Mouse (Mus musculus) megakaryocyte-erythroid progenitor cell, adult 5-6 weeks (primary cell): Measurements from ENCODE around the gene Nkd2. TPM values are rescaled to one million over a fixed set of nuclear protein-coding genes. Genes with fewer than 3 reads are reported as not detected.

Experiments used
- ATAC-seq: replicated peaks from 2 replicates; pipeline ENCODE4 v1.8.0; 2016; ENCODE audit warnings: mild to moderate bottlenecking, inconsistent platforms; ENCODE audit not compliant: severe bottlenecking, poor library complexity, low FRiP score, low TSS enrichment
- total RNA-seq, 2 experiments: library from RNA; stranded (forward) in 1 of 2; stranded (reverse) in 1 of 2; fragments of 200-1000, 215-1000 nt in 1 of 2; fragments of >200 nt in 1 of 2; fragmentation: Nextera tagmentation in 1 of 2; gene quantifications; 2 replicates each; pipeline ENCODE4 v1.2.3; 2014 to 2017

Nkd2 gene
- total RNA-seq (2014; fragmentation: Nextera tagmentation) = not detected in 2 replicates
- not detected in 2 replicates for total RNA-seq (2017)

DNA sequence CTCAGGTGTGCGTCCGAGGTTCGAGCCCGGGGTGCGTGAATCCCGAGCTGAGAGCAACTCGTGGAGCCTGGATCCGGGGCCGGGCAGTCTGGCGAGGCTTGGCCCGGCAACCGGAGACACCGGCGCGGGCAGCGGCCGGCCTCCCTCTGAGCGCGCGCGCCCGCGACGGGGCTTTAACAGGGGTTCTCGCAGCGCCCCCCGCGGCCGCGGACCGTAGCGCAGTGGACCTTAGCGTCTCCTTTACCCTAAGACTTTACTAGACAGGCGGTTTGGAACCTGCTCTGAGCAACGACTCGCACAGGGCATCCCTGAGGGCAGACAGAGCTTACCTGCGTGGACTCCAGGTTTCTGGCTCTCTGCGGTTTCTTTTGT, at the start of gene Nkd2:
Nkd2 (minus strand) TSS at position 167 of the 372 bp plus-strand sequence.
- ATAC-seq = peak; percentile 87

DNA sequence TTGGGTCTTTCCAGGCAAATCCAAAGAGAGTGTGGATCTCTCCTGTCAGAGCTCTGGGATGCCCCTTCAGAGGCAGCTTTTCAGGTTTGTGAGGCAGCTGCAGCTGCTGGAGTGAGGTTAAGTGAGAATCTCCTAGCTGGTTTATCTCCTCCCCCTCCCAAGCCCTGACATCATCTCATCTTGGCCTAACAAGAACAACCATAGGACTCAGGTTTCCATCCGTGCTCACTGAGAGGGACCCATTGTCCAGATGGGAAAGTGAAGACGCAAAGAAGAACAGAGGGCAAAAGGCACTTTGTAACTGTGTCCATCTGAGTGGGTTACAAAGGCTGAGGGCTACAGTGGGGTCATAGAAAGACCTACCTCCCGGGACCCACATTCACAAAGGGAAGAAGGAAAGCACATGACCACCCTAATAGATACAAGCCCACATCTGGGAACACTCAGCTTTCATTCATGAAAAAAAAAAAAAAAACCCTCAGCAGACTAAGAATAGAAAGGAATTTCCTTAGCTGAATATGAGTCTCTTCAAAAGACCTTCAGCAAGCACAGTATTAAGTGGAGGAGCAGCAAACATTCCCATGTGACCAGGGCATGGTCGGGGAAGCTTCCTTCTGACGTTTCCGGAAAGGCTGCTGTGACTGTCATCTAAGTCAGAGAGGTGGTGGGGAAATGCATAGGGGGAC, 45.2 kb upstream of the Nkd2 start:
- ATAC-seq = no peak

DNA sequence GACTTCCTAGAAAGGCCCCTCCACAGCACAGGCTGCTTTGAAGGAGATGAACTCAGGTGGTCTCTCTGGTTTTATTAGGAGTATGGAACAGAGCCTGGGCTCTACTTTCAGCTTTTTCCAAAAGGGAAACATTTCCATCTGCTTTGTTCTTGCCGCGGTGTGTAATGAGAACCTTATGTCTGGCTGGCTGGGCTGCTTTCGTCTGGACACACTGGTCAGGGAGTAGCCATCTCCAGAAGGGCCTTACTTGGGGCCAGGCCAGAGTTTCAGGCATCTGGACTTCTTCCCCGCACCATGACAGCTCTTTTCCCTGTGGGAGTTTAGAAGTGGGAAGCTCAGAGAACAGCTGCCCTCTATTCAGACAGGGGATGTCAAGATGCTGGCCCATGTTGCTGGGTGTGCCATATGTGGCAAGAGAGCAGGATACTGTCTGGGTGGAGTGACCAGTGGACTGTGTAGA, 40.0 kb upstream of the Nkd2 start:
- no peak for ATAC-seq

DNA sequence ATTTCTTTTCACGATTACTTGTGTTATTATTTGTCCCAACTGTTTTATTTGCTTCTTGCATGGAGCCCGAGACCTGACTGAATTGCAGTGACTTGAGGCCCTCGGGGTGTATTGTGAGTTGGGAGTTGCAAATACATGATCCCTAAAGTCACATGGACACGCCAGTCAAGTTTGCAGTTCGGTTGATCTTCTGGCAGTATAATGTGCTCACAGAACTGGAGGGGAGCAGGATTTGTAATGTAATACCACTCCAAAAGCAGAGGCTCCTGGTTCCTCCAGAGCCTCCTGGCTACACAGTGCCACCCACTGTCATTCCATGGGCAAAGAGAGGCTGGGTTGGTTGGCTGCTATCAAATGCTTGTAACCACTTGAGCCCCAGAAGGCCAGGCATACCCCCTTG, 39.2 kb upstream of the Nkd2 start:
- ATAC-seq = no peak

DNA sequence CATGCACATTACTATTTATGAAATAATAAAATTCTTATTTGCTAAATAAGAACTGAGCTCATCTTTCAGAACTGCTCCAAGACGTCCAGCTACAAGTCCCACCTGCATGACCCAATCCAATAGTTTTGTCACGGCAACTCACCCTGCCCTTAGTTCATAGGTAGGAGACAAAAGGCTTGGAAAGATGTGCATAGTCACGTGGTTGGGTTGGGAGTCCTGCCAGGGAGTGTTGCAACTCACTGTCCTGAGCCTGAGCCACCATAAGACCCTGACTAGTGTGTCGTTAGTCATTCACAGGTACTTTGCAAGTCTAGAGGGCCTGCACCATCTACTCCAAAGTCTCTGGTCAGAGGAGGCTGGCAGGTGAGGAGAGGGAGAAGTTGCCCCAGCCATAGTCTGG, 38.6 kb upstream of the Nkd2 start:
- ATAC-seq = no peak

DNA sequence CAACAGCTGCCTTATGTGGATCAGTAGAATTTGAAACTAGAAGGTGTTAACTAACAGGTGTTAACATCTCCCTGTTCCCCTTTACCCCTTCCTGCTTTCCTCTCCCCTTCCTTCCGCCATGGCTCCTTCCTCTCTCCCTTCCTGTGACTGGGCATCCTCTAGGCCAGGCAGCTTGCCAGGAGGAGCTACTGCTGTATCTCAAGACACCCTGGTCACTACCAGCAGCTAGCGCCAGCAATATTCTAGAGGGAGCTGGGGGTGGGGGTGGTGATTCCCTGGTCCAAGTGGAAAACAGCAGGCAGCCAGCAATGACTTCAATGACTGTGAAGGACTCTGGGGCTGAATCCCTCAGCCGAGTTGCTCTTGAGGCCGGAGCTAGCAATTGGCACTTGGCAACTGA, 38.2 kb upstream of the Nkd2 start:
- no peak for ATAC-seq

DNA sequence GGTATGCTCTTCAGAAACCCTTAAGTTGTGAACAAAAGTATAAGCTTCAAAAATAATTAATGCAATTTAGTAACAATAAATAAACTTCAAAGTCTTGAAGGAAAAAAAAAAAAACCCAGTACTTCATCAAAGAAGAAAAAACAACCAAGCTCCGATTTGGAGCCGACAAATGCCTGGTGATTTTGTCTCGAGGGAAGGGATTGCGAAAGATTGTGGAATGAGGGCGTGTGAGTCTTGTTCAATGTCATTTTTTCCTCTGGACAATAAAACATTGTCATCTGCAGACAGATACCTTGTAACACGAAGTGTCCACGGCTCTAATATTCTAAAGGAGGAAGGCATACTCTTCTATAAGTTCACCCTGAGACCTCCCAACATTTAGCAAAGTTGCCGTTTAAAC, 33.9 kb upstream of the Nkd2 start:
- ATAC-seq = no peak

DNA sequence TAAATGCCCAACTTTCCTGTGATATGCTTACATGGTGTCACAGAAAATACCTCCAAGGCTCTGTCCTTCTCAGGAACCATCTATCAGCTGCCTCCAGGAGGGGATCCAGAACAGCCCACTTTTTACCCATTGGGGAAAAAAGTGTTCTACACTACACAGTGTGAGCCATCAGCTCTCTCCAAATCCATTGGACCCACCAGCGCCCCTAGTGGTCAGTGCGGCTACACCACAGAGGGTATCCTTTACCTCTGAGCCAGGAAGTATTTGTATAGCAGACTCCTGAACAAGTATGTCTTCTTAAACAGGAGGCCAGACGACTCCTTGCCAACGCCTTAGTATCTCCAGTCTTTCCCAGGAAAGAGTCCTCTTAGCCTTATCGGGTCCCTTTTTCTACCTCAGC, 32.4 kb upstream of the Nkd2 start:
- ATAC-seq = peak; percentile 67

DNA sequence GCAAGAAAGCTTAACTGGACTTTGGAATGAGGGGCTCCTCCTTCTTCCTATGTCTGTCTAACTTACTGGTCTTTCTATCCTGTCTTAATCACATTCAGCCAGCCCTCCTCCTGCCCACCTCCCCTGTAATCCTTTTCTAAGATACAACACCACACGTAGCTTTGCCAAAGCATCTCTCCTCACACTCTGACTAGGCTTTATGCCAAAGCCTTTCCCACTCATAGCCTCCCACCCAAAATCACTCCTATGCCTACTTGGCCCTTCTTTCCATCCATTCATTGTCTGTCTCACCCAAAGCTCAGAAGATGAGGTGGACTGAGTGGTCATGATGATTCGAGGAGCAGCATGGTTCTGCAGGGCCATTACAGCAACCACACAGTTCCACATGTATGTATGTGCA, 24.7 kb upstream of the Nkd2 start:
- no peak for ATAC-seq

DNA sequence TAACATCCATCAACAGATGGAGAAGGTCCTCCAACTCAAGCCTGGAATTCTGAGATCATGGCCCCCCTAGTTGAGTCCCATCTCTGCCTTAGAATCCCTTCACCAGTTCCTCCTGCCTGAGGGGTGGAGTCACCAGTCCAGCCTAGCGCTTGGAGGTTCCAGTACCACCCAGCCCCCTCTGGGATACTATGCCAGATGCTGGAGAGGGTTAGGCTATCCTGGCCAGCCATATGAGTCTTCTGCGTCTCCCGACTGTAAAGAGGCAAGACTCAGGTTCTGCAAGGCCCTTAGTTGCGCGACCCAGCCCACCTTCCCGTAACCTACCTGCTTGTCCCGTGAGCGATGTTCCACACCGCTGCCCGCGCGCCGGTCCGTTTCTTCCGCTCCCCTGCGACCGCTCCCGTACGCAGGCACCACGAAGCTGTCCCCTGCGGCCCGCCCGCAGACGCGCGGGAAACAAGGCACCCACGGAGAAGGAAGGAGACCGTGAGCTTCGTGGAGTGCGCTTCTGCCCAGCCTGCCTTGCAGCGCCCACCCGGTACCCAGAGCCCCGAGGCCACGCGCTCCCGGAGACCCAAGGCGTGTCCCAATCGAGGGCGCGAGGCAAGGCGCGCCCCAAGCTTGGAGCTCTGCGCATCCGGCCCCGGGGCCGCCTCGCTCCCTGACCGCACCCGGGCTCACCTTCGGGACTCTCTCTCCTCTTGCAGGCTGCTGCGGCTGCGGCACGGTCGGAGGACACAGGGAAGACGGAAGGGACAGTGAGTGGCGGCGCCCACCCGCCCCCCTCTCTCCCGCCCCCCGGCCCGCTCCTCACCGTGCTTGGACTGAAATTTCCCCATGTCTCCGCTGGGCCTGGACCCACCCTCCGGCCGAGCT, 604 bp downstream of the Nkd2 start:
- ATAC-seq = no peak

DNA sequence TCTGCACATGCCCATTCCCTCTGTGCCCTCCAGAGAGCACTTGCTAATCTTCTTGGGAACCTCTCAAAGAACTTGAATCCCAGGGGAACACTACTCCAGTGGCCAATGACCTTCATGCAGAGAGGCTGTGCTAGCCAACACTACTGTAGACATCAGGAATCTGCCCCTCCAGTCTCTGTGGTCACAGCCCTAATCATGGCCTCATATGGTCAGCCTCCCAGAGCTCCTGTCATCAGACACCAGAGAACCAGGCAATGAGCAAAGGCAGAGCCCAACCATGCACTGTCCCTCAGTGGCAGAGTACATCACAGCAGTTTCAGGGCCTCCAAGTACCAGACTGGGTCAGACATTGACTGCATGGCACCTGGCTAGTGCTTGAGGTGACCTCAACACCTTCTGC, 4.7 kb downstream of the Nkd2 start:
- no peak for ATAC-seq

DNA sequence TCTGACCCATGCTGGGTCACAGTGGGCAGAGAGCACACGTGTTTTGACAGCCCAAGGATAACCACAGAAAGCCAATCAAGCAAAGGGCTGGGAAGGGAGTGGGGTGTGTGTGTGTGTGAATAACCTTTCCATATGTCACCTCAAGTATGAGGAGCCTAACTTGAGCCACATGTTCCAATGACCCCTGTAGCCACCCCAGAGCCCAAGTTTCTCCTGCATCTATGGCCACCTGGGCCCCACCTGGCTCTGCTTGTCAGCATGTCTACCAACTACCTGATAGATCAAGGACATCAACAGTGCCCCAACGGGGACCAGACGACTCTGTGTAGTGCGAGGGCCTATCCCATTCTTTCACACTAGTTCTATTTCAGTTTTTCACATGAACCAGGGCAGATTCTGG, 7.7 kb downstream of the Nkd2 start:
- no peak for ATAC-seq

DNA sequence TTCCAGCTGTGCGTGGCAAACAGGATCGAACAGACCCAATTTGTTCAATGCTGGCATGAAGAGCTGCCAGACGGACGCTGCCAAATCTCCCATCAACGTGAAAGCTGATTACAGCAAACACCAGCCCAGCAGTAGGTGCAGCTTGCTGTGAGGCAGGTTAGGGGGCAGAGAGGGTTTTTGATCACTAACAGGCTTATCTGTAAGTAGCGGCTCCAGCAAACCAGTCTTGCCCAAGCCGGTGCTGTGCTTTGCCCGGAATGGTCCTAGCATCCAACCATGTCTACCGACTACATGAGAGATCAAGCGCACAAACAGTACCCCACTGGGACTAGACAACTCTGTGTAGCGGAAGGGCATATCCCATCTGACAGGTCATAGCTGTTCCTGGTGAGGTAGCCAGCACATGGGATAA, 8.3 kb downstream of the Nkd2 start:
- ATAC-seq = no peak

DNA sequence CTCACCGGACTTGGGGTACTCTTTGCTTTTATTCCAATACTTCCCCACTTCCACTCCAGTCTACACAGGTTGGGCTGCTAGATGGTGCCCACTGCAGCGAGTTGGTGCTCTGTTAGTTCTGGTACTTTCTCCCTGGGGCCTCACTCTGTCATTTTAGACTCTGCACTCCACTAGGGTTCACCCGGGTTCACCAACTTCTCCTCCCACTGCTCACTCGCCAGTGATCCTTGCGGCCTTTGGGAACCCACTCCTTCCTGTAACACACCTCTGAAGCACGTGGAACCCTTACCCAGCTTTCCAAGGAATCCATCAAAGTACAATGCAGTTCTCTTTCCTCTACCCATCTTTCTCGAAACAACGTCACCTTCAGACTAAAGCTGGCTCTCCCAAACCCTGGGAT, 9.7 kb downstream of the Nkd2 start:
- no peak for ATAC-seq

DNA sequence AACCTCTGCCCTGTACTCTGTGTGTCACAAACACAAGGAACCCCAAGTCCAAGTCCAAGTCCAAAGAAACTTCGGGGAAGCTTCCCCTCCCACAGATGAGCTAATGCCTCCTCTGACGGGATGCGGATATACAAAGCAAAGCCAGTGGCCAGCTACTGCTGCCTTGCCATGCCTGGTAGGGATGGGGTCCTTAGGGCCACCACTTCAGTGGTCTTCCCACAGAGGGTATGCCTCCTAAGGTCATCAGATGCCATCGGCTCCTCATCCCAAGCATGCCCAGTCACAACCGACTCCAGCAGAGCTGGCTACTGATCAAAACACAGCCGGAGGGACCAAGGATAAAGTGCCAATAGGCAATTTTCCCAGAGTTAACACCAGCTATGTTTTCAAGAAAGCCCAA, 10.9 kb downstream of the Nkd2 start:
- ATAC-seq = no peak

DNA sequence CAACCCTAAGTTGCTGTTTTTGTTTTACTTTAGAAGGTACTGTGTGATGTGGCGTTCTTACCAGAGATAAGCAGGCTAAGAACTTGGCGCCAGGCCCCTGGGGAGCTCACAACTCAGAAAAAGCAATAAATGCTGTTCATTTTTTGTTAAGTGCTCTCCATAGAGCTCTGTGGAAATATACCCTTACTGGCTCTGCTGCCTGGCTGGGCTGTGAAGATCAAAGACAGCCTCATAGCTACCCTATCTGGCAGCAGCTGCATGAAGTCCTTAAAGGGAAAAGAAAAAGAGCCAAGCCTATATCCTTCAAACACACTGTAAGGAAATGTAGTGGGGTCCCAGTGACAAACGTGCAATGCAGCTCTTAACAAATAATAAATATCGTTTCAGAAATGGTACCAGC, 11.6 kb downstream of the Nkd2 start:
- ATAC-seq = no peak

DNA sequence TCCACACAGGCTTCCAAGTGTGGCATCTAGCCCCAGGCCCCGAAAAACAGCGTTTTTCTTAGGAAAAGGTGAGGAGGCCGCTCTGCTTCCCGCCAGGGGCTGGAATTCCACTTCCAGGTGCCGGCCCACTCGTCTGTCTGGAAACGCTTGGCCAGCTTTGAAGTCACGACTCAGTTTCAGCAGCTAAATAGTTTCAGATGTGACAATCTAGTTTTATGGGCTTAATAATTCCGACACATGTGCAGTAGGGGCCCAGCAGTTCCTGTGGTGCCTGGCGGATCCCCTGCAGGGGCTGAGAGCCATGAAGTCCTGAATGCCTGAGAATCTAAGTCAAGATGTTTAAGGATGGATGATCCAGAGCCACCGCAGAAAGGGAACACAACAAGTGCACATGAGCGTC, 13.6 kb downstream of the Nkd2 start:
- no peak for ATAC-seq

DNA sequence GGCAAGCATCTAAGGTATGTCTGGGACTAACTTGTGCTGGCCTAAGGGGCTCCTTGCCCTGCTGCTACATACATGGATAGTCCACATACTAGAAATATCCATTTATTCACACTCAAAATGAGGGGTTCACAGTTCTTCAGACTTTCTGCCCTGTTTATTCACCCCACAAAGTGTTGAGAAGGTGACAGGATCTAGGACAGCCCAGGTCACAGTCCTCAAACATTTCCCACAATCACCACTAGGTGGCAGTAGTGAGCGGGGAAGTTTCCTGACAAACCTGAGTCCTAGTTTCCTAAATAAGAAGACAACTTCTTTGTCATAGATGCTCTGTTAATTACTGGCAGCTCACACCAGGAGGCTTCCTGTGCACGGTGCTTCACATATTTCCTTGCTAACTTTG, 15.9 kb downstream of the Nkd2 start:
- ATAC-seq = peak; percentile 53; the same call in 1 of the 2 replicates

DNA sequence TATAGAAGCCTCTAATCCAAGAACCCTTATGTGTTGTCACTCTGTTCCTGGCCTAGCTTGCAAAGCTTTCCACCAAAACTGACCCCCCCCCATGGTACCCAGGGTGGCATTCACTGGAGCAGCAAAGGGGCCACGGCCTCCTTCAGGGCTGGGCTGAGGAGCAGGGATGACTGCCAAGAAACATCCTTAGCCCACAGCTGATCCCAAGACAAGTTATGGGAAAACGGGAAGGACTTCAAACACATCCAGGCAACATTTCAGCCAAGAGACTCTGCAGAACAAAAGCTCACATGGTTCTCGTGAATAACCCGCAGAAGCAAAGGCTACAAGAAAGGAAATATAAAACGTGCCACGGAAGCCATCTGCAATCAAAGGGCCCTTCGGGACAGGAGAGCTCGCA, 20.2 kb downstream of the Nkd2 start:
- ATAC-seq = no peak

DNA sequence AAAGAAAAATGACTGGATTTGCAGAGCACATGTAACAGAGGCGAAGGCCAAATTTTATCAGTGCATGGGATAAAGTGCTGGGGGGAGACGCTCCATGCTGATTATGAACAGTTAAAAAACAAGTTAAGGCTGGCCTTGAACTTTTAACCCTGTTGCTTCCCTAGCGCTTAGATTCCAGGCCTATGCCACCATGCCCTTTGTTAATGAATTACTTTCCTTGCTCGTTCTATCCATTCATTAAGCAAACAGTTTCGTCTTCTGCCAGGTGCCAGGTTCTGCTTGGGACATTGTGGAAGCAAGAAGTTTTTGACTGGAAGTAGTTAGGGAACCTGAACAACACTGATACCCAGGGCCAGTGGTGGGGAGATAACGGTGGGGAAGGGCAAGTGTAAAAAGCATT, 23.7 kb downstream of the Nkd2 start:
- no peak for ATAC-seq
